Mouse (Mus musculus): Measurements from ENCODE around the gene Pln. TPM values are rescaled to one million over a fixed set of nuclear protein-coding genes. Genes with fewer than 3 reads are reported as not detected.

Gene Pln
- 2.3 and 2.4 TPM in 2 replicates for polyA plus RNA-seq (2016; fragmentation: Nextera tagmentation; extraction: Ambion mirVana)

DNA sequence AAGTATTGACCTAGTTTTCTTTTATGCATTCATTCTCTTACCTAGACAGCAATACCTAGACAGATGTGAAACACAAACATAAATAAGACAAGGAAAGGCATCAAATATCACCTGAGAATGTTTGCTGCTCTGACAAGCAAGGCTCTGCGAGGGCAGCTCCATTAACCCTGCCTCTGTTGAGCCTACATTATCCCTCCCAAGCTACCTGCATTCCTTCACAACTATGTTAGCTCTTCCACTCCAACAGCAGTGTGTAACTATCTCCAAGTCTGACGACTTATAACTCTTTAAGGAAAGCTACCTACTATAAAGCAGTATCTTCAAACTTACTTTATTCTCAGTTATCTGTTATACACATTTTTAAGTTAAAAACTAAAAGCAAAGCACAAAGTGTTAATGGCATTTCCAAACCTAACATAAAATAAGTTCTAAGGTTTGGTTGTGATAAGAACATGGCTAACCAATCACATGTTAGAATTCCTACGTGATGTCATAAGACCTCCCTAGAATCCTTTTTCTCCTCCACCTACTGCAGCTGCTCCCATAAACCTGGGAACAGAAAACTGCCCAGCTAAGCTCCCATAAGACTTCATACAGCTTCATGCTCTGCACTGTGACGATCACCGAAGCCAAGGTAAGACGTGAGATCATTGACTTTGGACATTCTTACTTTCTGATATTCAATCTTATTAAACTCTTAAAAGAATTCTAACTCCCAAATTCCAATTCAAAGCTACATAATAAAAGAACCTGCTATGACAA, at the start of gene Pln:
Gene Pln, plus strand, starts transcription at position 506 of the 762 bp plus-strand sequence.
- H3K4me2 ChIP-seq = no peak within 1 kb of the TSS
- H3K4me3 ChIP-seq (replicated peaks) = no peak within 1 kb of the TSS
- no peak within 1 kb of the TSS for H3K27ac ChIP-seq
- no peaks in the 10 kb centered on the region for H3K27me3 ChIP-seq
- 68% methylated on average over 6 of the region's 6 CpGs for WGBS
- no peak within 1 kb of the TSS for H3K9ac ChIP-seq (replicated peaks)
- H3K9me3 ChIP-seq = no peaks in the 10 kb centered on the region
- ATAC-seq (ENCODE audit: insufficient number of reproducible peaks, insufficient read depth, low FRiP score, low TSS enrichment, low read depth) = no peak
- no peaks in the 10 kb centered on the region for H3K36me3 ChIP-seq
- H3K4me1 ChIP-seq (replicated peaks) = no peaks in the 10 kb centered on the region

DNA sequence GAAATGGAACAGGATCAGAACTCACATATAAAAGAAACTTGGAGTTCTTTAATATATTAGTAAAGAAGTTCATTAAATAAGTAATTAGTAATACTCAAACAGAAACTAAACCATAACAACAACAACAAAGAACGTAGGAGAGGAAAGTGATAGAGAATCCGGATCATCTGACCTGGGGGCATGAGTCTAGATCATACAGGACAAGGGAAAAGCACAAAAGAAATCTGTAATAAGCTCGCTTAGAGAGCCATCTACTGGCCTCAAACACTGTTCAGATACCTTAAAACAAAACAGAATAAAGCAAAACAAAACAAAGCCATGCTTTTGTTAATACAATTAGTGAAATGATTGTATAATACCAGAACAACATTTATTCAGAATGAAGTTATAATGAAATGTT, 31.6 kb upstream of the Pln start:
- 52% methylated on average over 3 of the region's 3 CpGs for WGBS
- no peak for ATAC-seq (ENCODE audit: insufficient number of reproducible peaks, insufficient read depth, low FRiP score, low TSS enrichment, low read depth)
- no peak overlapping the region for H3K4me3 ChIP-seq (replicated peaks)

DNA sequence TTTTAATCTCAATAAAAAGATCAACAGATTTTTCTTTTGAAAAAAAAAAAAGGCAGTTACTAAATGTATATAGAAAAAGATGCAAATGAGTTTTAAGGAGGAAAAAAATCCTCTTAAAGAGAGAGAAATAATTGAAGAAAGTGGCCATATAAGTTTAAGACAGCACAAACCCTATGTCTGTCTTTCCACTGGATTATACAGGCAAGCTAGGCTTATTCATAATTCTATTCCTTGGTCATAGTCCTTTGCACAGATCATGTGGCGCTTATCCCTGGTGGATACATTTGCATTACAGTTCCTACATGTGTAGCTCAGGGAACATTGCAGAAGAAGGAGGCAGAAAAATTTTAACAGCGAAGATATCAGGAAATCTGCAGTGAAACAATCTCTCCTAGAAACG, 30.8 kb upstream of the Pln start:
- H3K4me3 ChIP-seq (replicated peaks) = no peak overlapping the region
- WGBS = 82% methylated on average over 3 of the region's 3 CpGs
- peaks cover 11% of the 10 kb centered on the region for H3K36me3 ChIP-seq
- no peak for ATAC-seq (ENCODE audit: insufficient number of reproducible peaks, insufficient read depth, low FRiP score, low TSS enrichment, low read depth)
- H3K9ac ChIP-seq (replicated peaks) = no peak overlapping the region
- no peak overlapping the region for H3K27ac ChIP-seq
- H3K27me3 ChIP-seq = no peaks in the 10 kb centered on the region
- no peaks in the 10 kb centered on the region for H3K9me3 ChIP-seq
- no peak overlapping the region for H3K4me2 ChIP-seq
- no peaks in the 10 kb centered on the region for H3K4me1 ChIP-seq (replicated peaks)

More for the DNA sequence above, 31.6 kb upstream of the Pln start:
- Histone ChIP-seq H3K27ac (no peak overlapping the region), H3K9ac (replicated peaks) (no peak overlapping the region), H3K27me3 (no peaks in the 10 kb centered on the region), H3K4me2 (no peak overlapping the region), H3K9me3 (no peaks in the 10 kb centered on the region), H3K36me3 (peaks cover 13% of the 10 kb centered on the region; the same call in 1 of the 2 replicates), H3K4me1 (replicated peaks) (no peaks in the 10 kb centered on the region)

DNA sequence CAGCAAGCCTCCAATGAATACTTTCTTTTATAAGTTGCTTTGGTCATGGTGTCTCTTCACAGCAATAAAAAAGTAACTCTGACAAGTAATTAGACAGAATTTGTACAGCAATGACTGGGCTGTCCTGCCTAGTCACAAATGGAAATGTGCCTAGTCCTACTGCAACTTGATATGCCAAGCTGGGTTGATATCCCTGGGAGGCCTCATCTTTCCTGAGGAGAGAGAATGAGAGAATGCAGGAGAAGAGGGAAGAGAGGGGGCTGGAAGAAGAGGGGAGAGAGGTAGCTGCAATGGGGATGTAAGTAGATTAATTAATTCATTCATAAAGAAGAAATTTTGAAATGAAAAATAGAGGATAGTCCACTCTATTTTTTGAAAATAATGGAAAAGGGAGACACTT, 14.1 kb upstream of the Pln start:
- no peaks in the 10 kb centered on the region for H3K27me3 ChIP-seq
- no peak for ATAC-seq (ENCODE audit: insufficient number of reproducible peaks, insufficient read depth, low FRiP score, low TSS enrichment, low read depth)
- no peaks in the 10 kb centered on the region for H3K9me3 ChIP-seq
- no peak overlapping the region for H3K4me2 ChIP-seq
- peaks cover 7% of the 10 kb centered on the region for H3K4me1 ChIP-seq (replicated peaks)
- H3K27ac ChIP-seq = no peak overlapping the region
- no peak overlapping the region for H3K4me3 ChIP-seq (replicated peaks)
- H3K36me3 ChIP-seq = peaks cover 3% of the 10 kb centered on the region; the same call in 1 of the 2 replicates
- H3K9ac ChIP-seq (replicated peaks) = no peak overlapping the region

DNA sequence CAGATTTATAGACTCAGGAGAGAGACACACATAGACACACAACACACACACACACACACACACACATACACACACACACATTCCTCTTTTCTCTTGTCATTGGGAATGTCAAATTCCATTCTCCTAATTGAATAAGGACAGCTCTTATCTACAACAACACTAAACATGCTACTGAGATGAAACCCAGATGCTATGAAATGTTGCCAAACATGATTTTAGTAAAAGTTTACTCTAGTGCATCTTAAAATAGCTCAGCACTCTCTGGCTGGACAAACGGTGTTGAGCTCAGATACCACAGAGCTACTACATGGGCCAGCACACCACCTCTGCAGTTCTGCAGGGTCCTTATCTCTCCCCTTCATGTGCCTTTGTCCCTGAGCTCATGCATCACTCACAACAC, 12.8 kb upstream of the Pln start:
- no peaks in the 10 kb centered on the region for H3K36me3 ChIP-seq
- no peaks in the 10 kb centered on the region for H3K9me3 ChIP-seq
- no peak overlapping the region for H3K4me2 ChIP-seq
- no peak for ATAC-seq (ENCODE audit: insufficient number of reproducible peaks, insufficient read depth, low FRiP score, low TSS enrichment, low read depth)
- H3K9ac ChIP-seq (replicated peaks) = no peak overlapping the region
- no peaks in the 10 kb centered on the region for H3K27me3 ChIP-seq
- WGBS = 64% methylated on average over 1 of the region's 1 CpGs
- no peak overlapping the region for H3K4me3 ChIP-seq (replicated peaks)
- H3K27ac ChIP-seq = no peak overlapping the region
- peaks cover 7% of the 10 kb centered on the region for H3K4me1 ChIP-seq (replicated peaks)

DNA sequence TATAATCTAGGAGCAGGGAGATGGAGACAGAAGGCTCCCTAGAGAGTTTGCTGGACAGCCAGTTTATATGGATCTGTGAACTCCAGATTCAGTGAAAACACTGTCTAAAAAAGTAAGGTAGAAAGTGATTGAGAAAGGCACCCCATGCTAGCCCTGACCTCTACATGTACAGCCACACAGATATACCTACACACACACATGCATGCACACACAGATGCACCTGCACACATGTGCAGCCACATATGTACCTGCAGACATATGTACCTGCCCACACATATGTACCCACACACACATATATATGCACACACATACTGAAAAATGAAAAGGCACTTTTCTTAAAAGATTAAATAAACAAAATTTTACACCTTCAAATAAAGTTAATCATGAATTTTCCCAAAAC, 11.1 kb upstream of the Pln start:
- Histone ChIP-seq H3K27me3 (no peaks in the 10 kb centered on the region), H3K4me3 (replicated peaks) (no peak overlapping the region), H3K36me3 (no peaks in the 10 kb centered on the region), H3K9me3 (no peaks in the 10 kb centered on the region), H3K4me2 (no peak overlapping the region), H3K9ac (replicated peaks) (no peak overlapping the region), H3K27ac (no peak overlapping the region), H3K4me1 (replicated peaks) (peaks cover 7% of the 10 kb centered on the region)
- ATAC-seq (ENCODE audit: insufficient number of reproducible peaks, insufficient read depth, low FRiP score, low TSS enrichment, low read depth) = 0 out of 2 replicates have a peak, but pooled peaks have one; percentile 73

DNA sequence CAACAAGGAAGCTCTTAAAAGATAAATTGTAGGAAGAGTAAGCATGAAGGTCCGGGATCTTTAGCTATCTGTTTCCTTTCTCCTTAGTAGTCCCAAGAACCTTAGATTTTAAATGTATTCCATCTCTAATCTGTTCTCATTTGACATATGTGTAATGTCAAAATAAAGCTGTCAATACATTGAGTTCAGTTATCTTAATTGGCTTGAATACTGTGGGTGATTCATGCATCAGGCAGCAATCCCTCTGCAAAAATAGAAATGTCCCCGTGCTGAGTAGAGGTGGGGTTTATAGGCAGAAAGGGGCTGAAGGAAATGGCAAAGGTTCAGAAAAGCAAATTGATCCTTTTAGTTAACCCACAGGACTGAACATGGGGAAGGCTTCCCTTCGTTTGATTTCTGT, 8.2 kb upstream of the Pln start:
- Histone ChIP-seq H3K27me3 (no peaks in the 10 kb centered on the region), H3K4me3 (replicated peaks) (no peak overlapping the region), H3K9me3 (no peaks in the 10 kb centered on the region), H3K36me3 (no peaks in the 10 kb centered on the region), H3K9ac (replicated peaks) (no peak overlapping the region), H3K27ac (no peak overlapping the region), H3K4me1 (replicated peaks) (peaks cover 7% of the 10 kb centered on the region), H3K4me2 (no peak overlapping the region)
- ATAC-seq (ENCODE audit: insufficient number of reproducible peaks, insufficient read depth, low FRiP score, low TSS enrichment, low read depth) = no peak
- WGBS = 80% methylated on average over 3 of the region's 3 CpGs

DNA sequence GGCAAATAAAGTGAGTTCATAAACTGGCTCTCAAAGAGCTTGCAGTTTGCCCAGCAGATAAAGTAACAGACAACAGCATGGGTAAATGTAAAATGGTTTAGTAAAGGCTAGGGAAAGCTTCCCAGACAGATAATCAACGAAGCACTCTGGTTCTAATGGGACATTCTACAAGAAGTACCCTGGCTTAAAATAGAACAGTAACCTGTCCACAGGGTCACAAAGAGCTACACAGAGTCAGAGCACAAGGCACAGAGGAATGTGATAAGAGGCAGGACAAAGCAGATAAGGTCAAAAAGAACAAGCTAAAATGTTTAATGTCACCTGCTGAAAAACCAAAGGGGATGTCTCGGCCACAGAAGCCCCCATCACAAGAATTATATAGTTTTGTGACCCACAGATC, 4.7 kb upstream of the Pln start:
- no peak overlapping the region for H3K9ac ChIP-seq (replicated peaks)
- no peak overlapping the region for H3K4me2 ChIP-seq
- H3K9me3 ChIP-seq = no peaks in the 10 kb centered on the region
- H3K27me3 ChIP-seq = no peaks in the 10 kb centered on the region
- WGBS = 81% methylated on average over 2 of the region's 2 CpGs
- ATAC-seq (ENCODE audit: insufficient number of reproducible peaks, insufficient read depth, low FRiP score, low TSS enrichment, low read depth) = no peak
- H3K4me3 ChIP-seq (replicated peaks) = no peak overlapping the region
- no peaks in the 10 kb centered on the region for H3K36me3 ChIP-seq
- H3K27ac ChIP-seq = no peak overlapping the region
- no peaks in the 10 kb centered on the region for H3K4me1 ChIP-seq (replicated peaks)

DNA sequence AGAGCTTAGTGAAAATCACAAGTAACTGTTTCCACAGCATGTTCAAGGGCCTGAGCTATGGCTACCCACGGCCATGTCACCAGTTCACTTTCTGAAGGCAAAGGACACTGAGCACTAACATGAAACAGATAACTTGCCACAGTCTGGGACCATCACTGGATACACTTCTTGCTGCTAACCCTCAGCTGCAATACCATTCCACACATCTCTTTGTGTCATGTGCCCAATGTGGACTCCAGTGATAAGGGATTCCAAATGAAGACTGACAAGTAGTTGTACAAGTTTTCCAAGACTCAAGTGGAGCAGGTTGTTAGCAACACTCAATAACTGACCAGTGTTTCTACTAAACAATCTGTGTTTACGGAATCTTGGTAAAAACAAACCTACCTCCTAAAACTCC, 2.2 kb upstream of the Pln start:
- no peak overlapping the region for H3K4me2 ChIP-seq
- no peaks in the 10 kb centered on the region for H3K4me1 ChIP-seq (replicated peaks)
- no peaks in the 10 kb centered on the region for H3K27me3 ChIP-seq
- H3K9me3 ChIP-seq = no peaks in the 10 kb centered on the region
- WGBS = 94% methylated on average over 2 of the region's 2 CpGs
- ATAC-seq (ENCODE audit: insufficient number of reproducible peaks, insufficient read depth, low FRiP score, low TSS enrichment, low read depth) = no peak
- no peak overlapping the region for H3K27ac ChIP-seq
- no peak overlapping the region for H3K4me3 ChIP-seq (replicated peaks)
- H3K9ac ChIP-seq (replicated peaks) = no peak overlapping the region
- no peaks in the 10 kb centered on the region for H3K36me3 ChIP-seq

DNA sequence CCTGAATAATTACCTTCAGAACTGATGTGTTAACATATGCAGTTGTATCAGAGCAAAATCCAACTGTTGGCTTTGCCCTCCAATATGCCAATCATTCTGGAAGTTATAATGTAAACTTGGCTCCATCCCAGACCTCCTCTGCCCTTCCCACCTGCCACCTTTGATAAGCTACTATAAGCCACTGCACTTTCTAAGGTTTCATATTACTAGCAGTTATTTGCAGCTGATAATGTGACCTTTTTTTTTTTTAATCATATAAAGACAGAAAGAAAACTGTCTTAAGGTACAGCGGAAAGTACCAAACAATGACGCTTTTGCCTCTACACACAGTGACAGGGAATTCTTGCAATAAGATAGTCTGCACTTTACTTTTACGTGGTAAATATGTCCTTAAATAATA, 1.5 kb upstream of the Pln start:
- Histone ChIP-seq H3K9ac (replicated peaks) (no peak overlapping the region), H3K27ac (no peak overlapping the region), H3K4me1 (replicated peaks) (no peaks in the 10 kb centered on the region), H3K36me3 (no peaks in the 10 kb centered on the region), H3K27me3 (no peaks in the 10 kb centered on the region), H3K4me2 (no peak overlapping the region), H3K4me3 (replicated peaks) (no peak overlapping the region), H3K9me3 (no peaks in the 10 kb centered on the region)
- no peak for ATAC-seq (ENCODE audit: insufficient number of reproducible peaks, insufficient read depth, low FRiP score, low TSS enrichment, low read depth)
- 88% methylated on average over 3 of the region's 3 CpGs for WGBS

DNA sequence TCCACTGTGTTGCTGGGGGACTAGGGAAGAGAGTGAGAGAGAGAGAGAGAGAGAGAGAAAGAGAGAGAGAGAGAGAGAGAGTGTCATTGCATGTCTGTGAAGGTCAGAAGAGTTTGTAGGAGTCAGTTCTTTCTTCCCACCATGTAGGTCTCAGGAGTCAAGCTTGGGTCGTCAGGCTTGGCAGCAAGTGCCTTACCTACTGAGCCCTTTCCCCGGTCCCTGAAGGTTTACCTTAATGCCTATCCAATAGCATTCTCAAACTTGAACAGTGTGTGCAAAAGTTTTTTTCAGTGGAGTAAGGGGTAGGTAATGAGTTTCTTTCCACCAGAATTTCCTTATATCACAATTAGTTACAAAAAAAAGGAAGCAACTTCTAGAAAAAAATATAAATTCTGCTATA, 1.6 kb downstream of the Pln start:
- H3K9me3 ChIP-seq = no peaks in the 10 kb centered on the region
- no peak overlapping the region for H3K27ac ChIP-seq
- H3K36me3 ChIP-seq = no peaks in the 10 kb centered on the region
- no peak for ATAC-seq (ENCODE audit: insufficient number of reproducible peaks, insufficient read depth, low FRiP score, low TSS enrichment, low read depth)
- no peak overlapping the region for H3K9ac ChIP-seq (replicated peaks)
- WGBS = 69% methylated on average over 2 of the region's 2 CpGs
- no peaks in the 10 kb centered on the region for H3K27me3 ChIP-seq
- H3K4me3 ChIP-seq (replicated peaks) = no peak overlapping the region
- peaks cover 4% of the 10 kb centered on the region; the same call in 1 of the 2 replicates for H3K4me1 ChIP-seq (replicated peaks)
- H3K4me2 ChIP-seq = no peak overlapping the region

Data from limb, embryonic 12.5 days (tissue).